Mouse (Mus musculus) Muller cell, postnatal 12 days (primary cell): ENCODE measurements around the gene Hsd17b13.
A peak's percentile ranks its signal among the peaks of the same experiment; 100 is the strongest.
"Not testable (repeated sequence)": the region's sequence is repeated elsewhere in the genome, so short reads cannot be mapped to it uniquely, and the experiment has no call there.

Experiments used
- DNase-seq: peaks from one replicate; pipeline ENCODE4 v3.0.0-alpha.2; 2015; ENCODE audit errors: inconsistent ontology term

Hsd17b13 gene

GRCm38 (mm10) chr5:103980705-103981560 is 3.7 kb upstream of the Hsd17b13 start:
- no peak for DNase-seq

GRCm38 (mm10) chr5:103977907-103978570 is 829 bp upstream of the Hsd17b13 start:
- DNase-seq, result no peak

GRCm38 (mm10) chr5:103975736-103976135 is 1.5 kb downstream of the Hsd17b13 start:
- no peak for DNase-seq

- DNase-seq, result no peak
Measured at GRCm38 (mm10) chr5:103972801-103973200, 4.4 kb downstream of the Hsd17b13 start.

GRCm38 (mm10) chr5:103972379-103972778 is 4.8 kb downstream of the Hsd17b13 start:
- DNase-seq, result no peak

GRCm38 (mm10) chr5:103971051-103971450 is 6.2 kb downstream of the Hsd17b13 start:
- DNase-seq, result no peak

- no peak for DNase-seq
Measured at GRCm38 (mm10) chr5:103962935-103963429, 14.2 kb downstream of the Hsd17b13 start.

GRCm38 (mm10) chr5:103954638-103955037 is 22.6 kb downstream of the Hsd17b13 start:
- no peak for DNase-seq

- DNase-seq, result peak; percentile 40
Measured at GRCm38 (mm10) chr5:103953135-103954083, 23.8 kb downstream of the Hsd17b13 start.

- DNase-seq, result not testable (repeated sequence)
Measured at GRCm38 (mm10) chr5:103950138-103950537, 27.1 kb downstream of the Hsd17b13 start.

GRCm38 (mm10) chr5:103943183-103943582 is 34.0 kb downstream of the Hsd17b13 start:
- peak; percentile 73 for DNase-seq

GRCm38 (mm10) chr5:103939856-103940255 is 37.4 kb downstream of the Hsd17b13 start:
- no peak for DNase-seq

GRCm38 (mm10) chr5:103939350-103939652 is 37.9 kb downstream of the Hsd17b13 start:
- DNase-seq, result no peak

- peak; percentile 85 for DNase-seq
Measured at GRCm38 (mm10) chr5:103938547-103939349, 38.5 kb downstream of the Hsd17b13 start.

- peak; percentile 25 for DNase-seq
Measured at GRCm38 (mm10) chr5:103936906-103937589, 40.2 kb downstream of the Hsd17b13 start.

GRCm38 (mm10) chr5:103931924-103932323 is 45.3 kb downstream of the Hsd17b13 start:
- not testable (repeated sequence) for DNase-seq

GRCm38 (mm10) chr5:103930511-103930910 is 46.7 kb downstream of the Hsd17b13 start:
- no peak for DNase-seq

GRCm38 (mm10) chr5:103928196-103928550 is 49.0 kb downstream of the Hsd17b13 start:
- no peak for DNase-seq

GRCm38 (mm10) chr5:103927429-103928195 is 49.6 kb downstream of the Hsd17b13 start:
- DNase-seq, result peak; percentile 80

GRCm38 (mm10) chr5:103926398-103926797 is 50.8 kb downstream of the Hsd17b13 start:
- no peak for DNase-seq
